Mouse (Mus musculus) stomach, adult 2 months (tissue): Measurements from ENCODE around the gene Tgoln1. TPM values are rescaled to one million over a fixed set of nuclear protein-coding genes. Genes with fewer than 3 reads are reported as not detected.

ENCODE experiments used
- polyA plus RNA-seq: library from polyadenylated mRNA; depleted of rRNA; stranded (reverse); fragments of >200 nt; gene quantifications from 2 replicates; pipeline ENCODE4 v1.2.3, GENCODE M21; 2012; rRNA removed

Gene Tgoln1
- 11.2 and 15.6 TPM in 2 replicates for polyA plus RNA-seq

DNA sequence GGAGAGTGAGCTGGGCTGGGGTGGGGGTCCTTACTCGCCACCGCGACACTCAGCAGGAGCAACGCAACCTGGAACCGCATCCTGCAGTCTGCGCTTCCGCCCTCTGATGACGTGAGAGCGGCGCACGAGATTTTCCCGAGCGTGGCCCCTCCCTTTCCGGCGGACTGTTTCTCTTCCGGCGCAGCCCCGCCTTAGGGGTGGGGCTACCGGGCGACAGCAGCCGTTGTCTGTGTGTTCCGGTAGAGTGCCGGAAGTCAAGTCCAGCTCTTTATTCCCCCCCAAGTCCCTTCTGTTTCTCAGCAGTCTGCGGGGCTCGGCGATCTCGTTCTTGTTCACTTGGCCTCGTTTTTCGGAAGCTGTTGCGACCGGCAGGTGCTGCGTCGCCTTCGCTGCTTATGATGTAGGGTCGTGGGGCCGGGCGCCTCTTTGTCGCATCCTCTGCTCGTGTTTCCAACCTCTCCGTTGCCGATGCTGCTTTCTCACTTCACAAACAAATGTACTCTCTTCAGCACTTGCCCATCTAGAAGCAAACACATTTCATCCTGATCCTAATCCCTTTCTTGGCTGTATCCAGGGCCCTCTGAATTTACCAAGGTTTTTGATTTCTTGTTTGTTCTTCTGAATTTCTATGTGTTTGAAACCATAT lies at the start of gene Tgoln1:
TSS of gene Tgoln1 (minus strand) at position 358 of the 646 bp plus-strand sequence.

DNA sequence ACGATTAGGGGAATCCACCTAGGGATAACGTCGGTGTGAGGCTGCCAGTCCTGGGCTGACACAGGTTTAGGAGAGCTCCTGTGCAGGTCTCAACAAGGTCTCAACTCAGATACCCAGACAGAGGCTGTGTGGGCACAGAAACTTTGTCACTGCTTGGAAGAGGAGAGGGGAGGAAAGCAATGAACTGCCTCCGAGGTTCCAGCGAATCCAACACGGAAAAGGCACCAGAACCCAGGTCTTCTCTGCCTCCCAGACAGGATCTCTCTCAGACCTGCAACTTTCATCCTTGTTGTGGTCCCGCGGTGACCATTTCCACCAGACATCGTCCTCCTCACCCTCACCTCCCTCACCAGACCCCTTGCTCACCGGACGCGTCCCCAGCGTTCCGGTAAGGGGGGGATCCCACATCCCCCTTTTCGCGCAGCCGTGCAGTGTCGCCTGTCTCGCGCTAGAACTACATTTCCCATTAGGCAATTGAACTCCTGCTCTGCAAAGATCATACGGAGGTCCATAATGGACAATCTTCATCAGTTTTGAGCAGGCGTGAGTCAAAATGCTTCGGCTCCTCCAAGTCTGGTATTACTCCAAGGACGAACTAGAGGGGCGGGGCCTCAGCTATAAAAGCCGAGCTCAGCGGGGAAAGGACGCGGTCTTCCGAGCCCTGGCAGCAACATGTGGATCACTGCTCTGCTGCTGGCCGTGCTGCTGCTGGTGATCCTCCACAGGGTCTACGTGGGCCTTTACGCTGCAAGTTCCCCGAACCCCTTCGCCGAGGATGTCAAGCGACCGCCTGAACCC lies 18.6 kb downstream of the Tgoln1 start, which contains the start of the genes Elmod3 and Retsat:
TSS of gene Elmod3 (minus strand) at position 458 of the 798 bp plus-strand sequence.
TSS of gene Retsat (plus strand) at position 520 of the 798 bp plus-strand sequence.

Other genes starting within 250 kb of the Tgoln1 start
- 5.0 and 6.7 TPM in 2 replicates for gene Vamp5, start 236.5 kb downstream of the Tgoln1 start, polyA plus RNA-seq
- 166 and 182 TPM in 2 replicates for gene Vamp8, start 226.3 kb downstream of the Tgoln1 start, polyA plus RNA-seq
- gene Ggcx, start 202.7 kb downstream of the Tgoln1 start, polyA plus RNA-seq, result 7.0 and 12.0 TPM in 2 replicates
- gene Mat2a, start 177.4 kb downstream of the Tgoln1 start, polyA plus RNA-seq, result 26.1 and 41.4 TPM in 2 replicates
- 7.5 and 9.6 TPM in 2 replicates for gene Sh2d6, start 95.3 kb downstream of the Tgoln1 start, polyA plus RNA-seq
- 48.9 and 58.5 TPM in 2 replicates for gene Capg, start 72.6 kb downstream of the Tgoln1 start, polyA plus RNA-seq
- gene Elmod3, start 18.6 kb downstream of the Tgoln1 start, polyA plus RNA-seq, result 10.4 and 13.6 TPM in 2 replicates
- gene Retsat, start 18.5 kb downstream of the Tgoln1 start, polyA plus RNA-seq, result 40.4 and 45.0 TPM in 2 replicates
- 12.2 and 12.8 TPM in 2 replicates for gene Tcf7l1, start 172.3 kb upstream of the Tgoln1 start, polyA plus RNA-seq